Mouse (Mus musculus): Measurements from ENCODE around the gene Cldn8. TPM values are rescaled to one million over a fixed set of nuclear protein-coding genes. Genes with fewer than 3 reads are reported as not detected.

Cldn8 gene
- 0.16 TPM for polyA plus RNA-seq (2017; shearing (Covaris generic))

DNA sequence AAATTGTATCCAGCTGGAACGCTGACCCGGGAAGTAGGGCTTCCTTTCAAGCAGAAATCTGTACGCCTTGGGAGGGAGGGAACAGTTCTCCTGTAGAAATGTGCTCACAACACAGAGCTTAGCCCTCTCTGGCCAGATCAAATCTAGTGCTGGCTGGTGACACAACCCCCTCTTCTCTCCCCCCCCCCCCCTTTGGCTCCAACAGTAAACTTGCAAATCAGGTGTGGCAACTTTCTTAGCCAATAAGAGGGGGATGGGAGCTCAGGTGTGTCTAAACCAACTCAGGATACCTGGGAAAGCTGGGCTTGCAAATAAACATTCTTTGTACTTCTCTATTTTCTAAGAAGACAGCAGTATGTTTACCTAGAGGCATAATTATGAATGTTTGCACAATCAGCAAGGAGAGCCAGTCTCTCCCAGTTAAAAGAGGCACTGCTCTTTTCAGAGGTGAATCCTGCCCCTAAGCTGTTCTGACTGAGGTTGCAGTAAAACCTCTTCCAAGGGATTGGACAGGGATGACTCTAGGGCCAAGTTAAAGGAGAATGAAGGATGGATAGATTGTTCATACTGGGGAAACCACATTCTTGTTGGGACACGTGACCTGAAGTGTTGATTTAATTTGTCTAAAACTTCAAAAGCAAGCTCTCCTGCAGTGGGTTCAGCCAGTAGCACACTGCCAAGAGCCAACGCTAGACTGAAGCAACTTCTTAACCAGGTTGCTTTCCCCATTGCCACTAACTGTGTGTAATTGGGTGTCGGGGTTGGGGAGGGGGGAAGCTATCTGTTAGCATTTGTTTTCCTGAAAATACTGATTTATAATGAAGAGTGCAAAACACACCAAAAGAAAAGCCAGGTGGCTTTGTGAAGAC, at the start of gene Cldn8:
Gene Cldn8, minus strand, starts transcription at position 139 of the 869 bp plus-strand sequence.

DNA sequence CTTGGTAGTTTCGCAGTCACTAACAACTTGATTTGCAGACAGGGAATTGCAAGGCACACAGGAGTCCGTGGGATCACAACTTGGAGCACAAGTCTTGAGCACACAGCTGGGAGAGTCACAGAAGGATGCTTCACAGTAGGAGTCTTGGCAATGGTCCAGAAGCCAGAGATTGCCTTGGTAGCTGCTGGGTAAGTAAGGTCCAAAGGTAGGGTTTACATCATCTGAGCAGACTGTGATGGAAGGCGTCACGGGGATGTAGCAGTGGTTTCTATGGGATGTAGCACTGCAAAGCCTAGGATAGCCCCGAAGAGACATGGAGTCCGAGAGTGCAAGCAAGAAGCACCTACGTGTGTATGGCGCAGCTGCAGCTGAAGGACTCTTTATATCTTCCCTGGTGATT, 48.9 kb upstream of the Cldn8 start, which contains the start of gene Krtap24-1:
Gene Krtap24-1, minus strand, starts transcription at position 358 of the 400 bp plus-strand sequence.

Other genes starting within 250 kb of the Cldn8 start
- gene Cldn17, start 56.2 kb downstream of the Cldn8 start, polyA plus RNA-seq (2017; shearing (Covaris generic)): not detected
- not detected for gene Krtap24-1, start 49.1 kb upstream of the Cldn8 start, polyA plus RNA-seq (2017; shearing (Covaris generic))
- gene 2310079G19Rik, start 64.5 kb upstream of the Cldn8 start, polyA plus RNA-seq (2017; shearing (Covaris generic)): not detected
- gene Krtap26-1, start 84.6 kb upstream of the Cldn8 start, polyA plus RNA-seq (2017; shearing (Covaris generic)): not detected
- not detected for gene Krtap27-1, start 108.5 kb upstream of the Cldn8 start, polyA plus RNA-seq (2017; shearing (Covaris generic))
- not detected for gene 2310061N02Rik, start 144.8 kb upstream of the Cldn8 start, polyA plus RNA-seq (2017; shearing (Covaris generic))
- gene Krtap13-1, start 165.7 kb upstream of the Cldn8 start, polyA plus RNA-seq (2017; shearing (Covaris generic)): not detected
- gene Krtap13, start 188.5 kb upstream of the Cldn8 start, polyA plus RNA-seq (2017; shearing (Covaris generic)): not detected
- gene 2310034C09Rik, start 195.7 kb upstream of the Cldn8 start, polyA plus RNA-seq (2017; shearing (Covaris generic)): not detected
- gene 2310057N15Rik, start 211.0 kb upstream of the Cldn8 start, polyA plus RNA-seq (2017; shearing (Covaris generic)): not detected
- not detected for gene Gm5965, start 214.7 kb upstream of the Cldn8 start, polyA plus RNA-seq (2017; shearing (Covaris generic))
- not detected for gene Gm20741, start 249.0 kb upstream of the Cldn8 start, polyA plus RNA-seq (2017; shearing (Covaris generic))

Data from effector memory CD4-positive, alpha-beta T cell, adult 5 months (primary cell).